Mouse (Mus musculus) heart, embryonic 15.5 days (tissue): ENCODE results near the gene Hras. TPM values are rescaled to one million over a fixed set of nuclear protein-coding genes. Genes with fewer than 3 reads are reported as not detected.

Experiments used
- ATAC-seq: fragments of 200-750 bp; cut with Nextera tagmentation; replicated peaks from 2 replicates; pipeline ENCODE4 v1.8.0; 2017; ENCODE audit warnings: low read depth, moderate TSS enrichment; ENCODE audit not compliant: insufficient number of reproducible peaks, insufficient read depth, low FRiP score
- H3K27ac ChIP-seq: fragments of 300-500 bp; sonication (generic); 2 replicates; pipeline ENCODE4 v1.5.1; 2015; ENCODE audit warnings: mild to moderate bottlenecking, inconsistent platforms
- H3K27me3 ChIP-seq: fragments of 300-500 bp; sonication (generic); 2 replicates; pipeline ENCODE4 v1.6.1; 2015; ENCODE audit warnings: inconsistent platforms
- H3K36me3 ChIP-seq: fragments of 300-500 bp; sonication (generic); 2 replicates; pipeline ENCODE4 v1.6.1; 2015; ENCODE audit warnings: mild to moderate bottlenecking, inconsistent platforms
- H3K4me1 ChIP-seq: fragments of 300-500 bp; sonication (generic); replicated peaks from 2 replicates; pipeline ENCODE4 v1.6.1; 2015; ENCODE audit warnings: inconsistent platforms
- H3K4me2 ChIP-seq: fragments of 300-500 bp; sonication (generic); 2 replicates; pipeline ENCODE4 v1.6.1; 2015; ENCODE audit warnings: inconsistent platforms, mild to moderate bottlenecking, moderate library complexity
- H3K4me3 ChIP-seq: fragments of 300-500 bp; sonication (generic); 2 replicates; pipeline ENCODE4 v1.5.1; 2015; ENCODE audit warnings: mild to moderate bottlenecking, inconsistent platforms
- H3K9ac ChIP-seq: fragments of 300-500 bp; sonication (generic); 2 replicates; pipeline ENCODE4 v1.6.1; 2015; ENCODE audit warnings: mild to moderate bottlenecking, inconsistent platforms
- H3K9me3 ChIP-seq: fragments of 300-500 bp; sonication (generic); replicated peaks from 2 replicates; pipeline ENCODE4 v1.6.1; 2016; ENCODE audit warnings: inconsistent platforms
- WGBS: fragments of 180-500 bp; shearing (Covaris S2); methylation state at CpG from one replicate; pipeline ENCODE4 v1.1.7; 2015; ENCODE audit warnings: mixed read lengths; 5-methylcytosine and 5-hydroxymethylcytosine counted together
- polyA plus RNA-seq: library from polyadenylated mRNA; unstranded; fragments of >200 nt; fragmentation: Nextera tagmentation; extraction: Ambion mirVana; gene quantifications from 2 replicates; pipeline ENCODE4 v1.2.1, GENCODE M21; 2015

The Hras gene
- polyA plus RNA-seq, 1 experiment from 2014 or later: 74.4 TPM

GRCm38 (mm10) chr7:141172116-141173006 lies 21.4 kb downstream of the Hras start, which contains the start of gene Rnh1:
TSS of gene Rnh1 (minus strand) at chr7:141172857.
- Histone ChIP-seq H3K4me3 (peak within 1 kb of the TSS; percentile 68), H3K27ac (peak within 1 kb of the TSS; percentile 98), H3K4me2 (peak within 1 kb of the TSS; percentile 69), H3K9me3 (no peaks in the 10 kb centered on the region), H3K36me3 (no peaks in the 10 kb centered on the region), H3K4me1 (peaks cover 25% of the 10 kb centered on the region), H3K27me3 (no peaks in the 10 kb centered on the region), H3K9ac (peak within 1 kb of the TSS; percentile 72)
- 3% methylated on average over 55 of the region's 55 CpGs for WGBS
- ATAC-seq: peak; percentile 94

DNA sequence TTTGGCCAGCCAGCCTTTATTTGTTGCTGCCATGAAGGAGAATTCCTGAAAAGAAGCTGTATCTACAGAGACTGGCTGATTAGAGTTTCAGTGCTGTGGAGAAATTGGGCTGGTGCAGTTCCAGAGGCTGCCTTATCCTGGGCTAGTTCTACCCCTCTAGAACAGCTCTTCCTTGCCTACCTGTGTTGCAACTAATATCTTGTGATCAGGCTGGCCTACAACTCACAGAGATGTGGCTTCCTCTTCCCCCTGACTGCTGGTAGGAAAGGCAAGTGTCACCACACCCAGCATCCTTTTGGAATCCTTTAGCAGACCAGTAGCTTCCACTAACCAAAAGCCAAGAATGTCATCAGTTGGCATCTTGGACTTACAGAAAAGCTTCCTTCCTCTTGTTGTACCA lies 23.9 kb downstream of the Hras start:
- Histone ChIP-seq H3K27ac (no peak overlapping the region), H3K27me3 (no peaks in the 10 kb centered on the region), H3K9me3 (no peaks in the 10 kb centered on the region), H3K4me3 (no peak overlapping the region), H3K36me3 (no peaks in the 10 kb centered on the region), H3K9ac (no peak overlapping the region), H3K4me1 (peaks cover 33% of the 10 kb centered on the region), H3K4me2 (no peak overlapping the region)
- no peak for ATAC-seq

DNA sequence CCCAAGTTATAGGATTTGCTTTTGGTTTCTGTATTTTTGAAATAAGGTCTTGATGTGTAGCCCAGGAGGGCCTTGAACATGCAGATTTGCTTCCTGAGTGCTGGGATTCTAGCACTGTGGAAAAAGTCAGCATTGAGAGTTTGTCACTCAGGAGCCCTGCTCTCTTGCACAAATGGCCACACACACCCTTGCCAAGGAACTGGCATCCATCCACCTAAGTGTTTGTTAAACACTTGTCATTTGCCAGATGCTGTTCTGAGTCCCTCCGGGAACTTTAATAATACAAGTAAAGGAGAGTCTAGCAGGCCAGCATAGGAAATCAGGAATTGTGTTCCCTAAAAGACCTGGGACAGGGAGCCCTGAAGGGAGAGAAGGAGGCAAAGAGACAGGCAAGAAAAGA lies 24.5 kb downstream of the Hras start:
- peak overlapping the region; percentile 49; the same call in 1 of the 2 replicates for H3K27ac ChIP-seq
- WGBS: 72% methylated on average over 1 of the region's 1 CpGs
- 0 out of 2 replicates have a peak overlapping the region, but pooled peaks have one; percentile 68 for H3K4me3 ChIP-seq
- H3K36me3 ChIP-seq: no peaks in the 10 kb centered on the region
- peak overlapping the region; percentile 73; the same call in 1 of the 2 replicates for H3K9ac ChIP-seq
- ATAC-seq: no peak
- H3K9me3 ChIP-seq: no peaks in the 10 kb centered on the region
- no peaks in the 10 kb centered on the region for H3K27me3 ChIP-seq
- 0 out of 2 replicates have a peak overlapping the region, but pooled peaks have one; percentile 78 for H3K4me2 ChIP-seq
- peaks cover 37% of the 10 kb centered on the region for H3K4me1 ChIP-seq

DNA sequence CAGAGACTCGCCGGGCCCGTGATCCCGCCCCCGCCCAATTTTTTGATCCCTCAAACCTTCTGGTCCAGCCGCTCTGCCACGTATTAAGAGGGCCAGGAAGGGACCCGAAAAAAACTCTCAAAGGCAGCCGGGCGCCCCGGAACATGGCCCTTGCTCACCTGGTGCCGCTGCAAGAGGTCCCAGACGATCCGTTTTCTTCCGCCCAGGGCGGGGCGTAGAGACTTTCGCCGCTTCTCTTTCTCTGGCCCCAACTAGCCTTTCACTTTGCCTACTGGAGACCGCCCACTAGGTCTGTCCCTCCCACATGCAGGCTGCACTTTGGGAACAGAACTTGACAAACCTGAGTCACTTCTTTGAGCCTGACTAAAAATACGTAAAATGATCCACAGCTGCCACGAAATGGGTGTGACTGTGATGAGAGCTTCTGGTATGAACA lies 25.3 kb downstream of the Hras start:
- no peaks in the 10 kb centered on the region for H3K27me3 ChIP-seq
- 2% methylated on average over 22 of the region's 22 CpGs for WGBS
- H3K4me2 ChIP-seq: peak overlapping the region; percentile 78
- H3K9me3 ChIP-seq: no peaks in the 10 kb centered on the region
- H3K27ac ChIP-seq: peak overlapping the region; percentile 49; the same call in 1 of the 2 replicates
- peak overlapping the region; percentile 68 for H3K4me3 ChIP-seq
- peaks cover 38% of the 10 kb centered on the region for H3K4me1 ChIP-seq
- peak; percentile 20; the same call in 1 of the 2 replicates for ATAC-seq
- H3K9ac ChIP-seq: peak overlapping the region; percentile 73
- peaks cover 6% of the 10 kb centered on the region for H3K36me3 ChIP-seq

GRCm38 (mm10) chr7:141167901-141168517 lies 25.8 kb downstream of the Hras start:
- WGBS: 9% methylated on average over 7 of the region's 7 CpGs
- peak overlapping the region; percentile 73 for H3K9ac ChIP-seq
- no peak for ATAC-seq

DNA sequence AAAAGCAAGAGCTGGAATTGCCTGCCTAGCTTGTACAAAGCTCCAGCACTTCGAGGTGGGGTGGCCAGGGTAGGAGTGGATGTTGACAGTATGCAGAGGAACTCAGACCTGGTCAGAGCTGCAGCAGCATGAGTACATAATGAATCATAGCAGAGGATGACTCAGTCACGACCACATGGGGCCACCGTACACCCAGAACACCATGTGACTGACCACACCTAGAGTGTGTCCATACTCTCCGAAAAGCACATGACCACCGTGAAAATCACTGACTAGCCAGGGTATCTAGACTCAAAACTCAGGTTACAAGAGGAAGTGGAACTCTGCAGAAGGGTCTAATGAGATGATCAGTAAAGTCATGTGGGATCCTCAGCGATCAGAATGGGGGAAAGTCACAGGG lies 29.0 kb downstream of the Hras start:
- peaks cover 41% of the 10 kb centered on the region for H3K36me3 ChIP-seq
- no peak overlapping the region for H3K4me3 ChIP-seq
- H3K9ac ChIP-seq: no peak overlapping the region
- H3K4me1 ChIP-seq: peaks cover 32% of the 10 kb centered on the region
- WGBS: 73% methylated on average over 6 of the region's 6 CpGs
- H3K4me2 ChIP-seq: no peak overlapping the region
- H3K27ac ChIP-seq: no peak overlapping the region
- ATAC-seq: no peak
- H3K27me3 ChIP-seq: no peaks in the 10 kb centered on the region
- no peaks in the 10 kb centered on the region for H3K9me3 ChIP-seq

More at GRCm38 (mm10) chr7:141167901-141168517, 25.8 kb downstream of the Hras start:
- Histone ChIP-seq H3K4me2 (peak overlapping the region; percentile 78), H3K4me1 (peaks cover 33% of the 10 kb centered on the region), H3K9me3 (no peaks in the 10 kb centered on the region), H3K36me3 (peaks cover 11% of the 10 kb centered on the region), H3K4me3 (peak overlapping the region; percentile 68), H3K27ac (peak overlapping the region; percentile 49; the same call in 1 of the 2 replicates), H3K27me3 (no peaks in the 10 kb centered on the region)

DNA sequence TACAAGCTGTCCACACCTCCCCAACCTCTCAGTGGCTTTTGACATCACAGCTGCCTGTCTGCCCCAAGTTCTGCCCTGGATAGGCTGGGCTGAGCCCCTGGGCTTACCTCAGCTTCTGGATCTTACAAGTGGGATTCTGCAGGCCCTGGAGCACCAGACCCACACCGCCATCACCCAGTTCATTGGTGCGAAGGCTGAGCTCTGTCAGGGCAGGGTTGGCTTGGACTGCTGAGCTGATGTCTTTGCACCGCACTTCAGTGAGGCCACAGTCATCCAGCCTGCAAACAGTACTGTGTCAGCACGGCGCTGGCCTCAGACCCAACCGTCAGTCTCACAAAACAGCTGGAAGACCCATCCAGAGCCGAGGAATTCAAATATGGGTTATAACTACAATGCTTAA lies 29.4 kb downstream of the Hras start:
- Histone ChIP-seq H3K27ac (no peak overlapping the region), H3K4me3 (no peak overlapping the region), H3K9me3 (no peaks in the 10 kb centered on the region), H3K4me2 (no peak overlapping the region), H3K36me3 (peaks cover 46% of the 10 kb centered on the region), H3K27me3 (no peaks in the 10 kb centered on the region), H3K4me1 (peaks cover 31% of the 10 kb centered on the region), H3K9ac (no peak overlapping the region)
- no peak for ATAC-seq
- WGBS: 84% methylated on average over 7 of the region's 7 CpGs

GRCm38 (mm10) chr7:141155362-141155761 lies 38.4 kb downstream of the Hras start:
- no peaks in the 10 kb centered on the region for H3K27me3 ChIP-seq
- H3K27ac ChIP-seq: no peak overlapping the region
- no peak overlapping the region for H3K9ac ChIP-seq
- ATAC-seq: no peak
- no peaks in the 10 kb centered on the region for H3K9me3 ChIP-seq
- WGBS: 71% methylated on average over 9 of the region's 9 CpGs
- no peaks in the 10 kb centered on the region for H3K4me1 ChIP-seq
- H3K4me2 ChIP-seq: no peak overlapping the region
- peaks cover 35% of the 10 kb centered on the region for H3K36me3 ChIP-seq
- H3K4me3 ChIP-seq: no peak overlapping the region

DNA sequence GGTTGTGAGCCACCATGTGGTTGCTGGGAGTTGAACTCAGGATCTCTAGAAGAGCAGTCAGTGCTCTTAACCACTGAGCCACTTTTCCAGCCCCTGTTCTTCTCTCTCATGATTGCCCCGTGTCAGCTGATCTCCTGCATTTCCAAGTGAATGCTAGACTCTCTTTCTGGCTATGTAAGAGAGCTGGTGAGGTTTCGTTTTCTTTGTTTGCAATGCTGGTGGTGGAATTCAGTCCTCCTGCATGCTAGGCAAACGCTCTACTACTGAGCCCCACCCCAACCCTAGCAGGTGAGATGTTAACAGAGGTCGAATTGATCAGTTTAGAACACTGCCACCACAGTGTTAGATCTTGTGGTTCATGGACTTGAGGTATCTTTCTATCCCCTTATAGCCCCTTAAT lies 45.2 kb downstream of the Hras start:
- Histone ChIP-seq H3K9ac (no peak overlapping the region), H3K27ac (no peak overlapping the region), H3K4me3 (no peak overlapping the region), H3K27me3 (no peaks in the 10 kb centered on the region), H3K4me1 (no peaks in the 10 kb centered on the region), H3K36me3 (peaks cover 11% of the 10 kb centered on the region; the same call in 1 of the 2 replicates), H3K9me3 (no peaks in the 10 kb centered on the region), H3K4me2 (no peak overlapping the region)
- ATAC-seq: no peak
- 80% methylated on average over 4 of the region's 4 CpGs for WGBS

DNA sequence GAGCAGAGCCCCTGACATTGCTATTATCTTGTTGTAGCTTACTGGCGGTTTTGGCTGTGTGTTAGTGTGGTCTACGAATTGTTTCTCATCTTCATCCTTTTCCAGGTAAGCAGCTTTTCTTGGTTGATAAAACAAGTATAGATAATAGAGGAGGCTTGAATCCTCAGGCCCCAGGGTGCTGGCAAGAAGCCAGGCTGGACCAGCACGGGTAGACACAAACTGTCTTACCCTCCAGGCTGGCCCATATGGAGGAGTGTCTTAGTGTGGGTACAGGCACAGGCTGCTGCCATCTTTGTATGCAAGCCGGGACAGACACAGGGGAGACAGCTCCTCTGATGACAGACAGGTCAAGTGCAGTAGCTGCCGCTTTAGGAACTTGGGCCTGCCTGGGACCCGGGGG lies 46.8 kb downstream of the Hras start:
- 64% methylated on average over 6 of the region's 6 CpGs for WGBS
- Histone ChIP-seq H3K27ac (no peak overlapping the region), H3K4me2 (no peak overlapping the region), H3K4me3 (no peak overlapping the region), H3K36me3 (peaks cover 5% of the 10 kb centered on the region; the same call in 1 of the 2 replicates), H3K27me3 (no peaks in the 10 kb centered on the region), H3K4me1 (no peaks in the 10 kb centered on the region), H3K9me3 (no peaks in the 10 kb centered on the region), H3K9ac (no peak overlapping the region)
- ATAC-seq: no peak

DNA sequence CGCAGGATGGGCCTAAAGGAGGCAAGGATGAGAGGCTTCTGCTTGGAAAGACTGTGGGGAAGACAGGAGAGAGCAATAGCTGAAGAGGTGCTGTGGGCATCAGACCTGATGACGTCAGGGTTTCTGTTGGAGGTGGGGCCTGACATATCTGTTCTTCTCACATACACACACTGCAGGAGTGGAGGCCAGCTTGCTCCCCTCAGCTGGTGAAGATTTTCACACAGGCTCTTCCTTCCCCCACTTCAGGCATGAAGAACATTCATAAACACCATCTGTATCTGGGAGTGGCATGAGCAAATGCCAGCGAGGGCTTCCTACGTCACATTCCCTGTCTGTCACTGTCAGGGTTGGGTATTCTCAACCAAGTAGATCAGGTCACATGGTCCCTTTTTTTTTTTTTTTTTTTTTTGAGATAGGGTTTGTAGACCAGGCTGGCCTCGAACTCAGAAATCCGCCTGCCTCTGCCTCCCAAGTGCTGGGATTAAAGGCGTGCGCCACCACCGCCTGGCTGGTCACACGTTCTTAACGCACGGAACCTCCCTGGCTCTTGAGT lies 47.7 kb downstream of the Hras start:
- Histone ChIP-seq H3K9me3 (no peaks in the 10 kb centered on the region), H3K4me1 (no peaks in the 10 kb centered on the region), H3K27ac (no peak overlapping the region), H3K36me3 (peaks cover 5% of the 10 kb centered on the region; the same call in 1 of the 2 replicates), H3K4me2 (no peak overlapping the region), H3K27me3 (no peaks in the 10 kb centered on the region), H3K4me3 (no peak overlapping the region), H3K9ac (no peak overlapping the region)
- WGBS: 86% methylated on average over 12 of the region's 12 CpGs
- no peak for ATAC-seq
